Mouse (Mus musculus) adipocyte (in vitro differentiated cells): ENCODE measurements around the gene Teddm1b.
"Not testable (repeated sequence)": the region's sequence is repeated elsewhere in the genome, so short reads cannot be mapped to it uniquely, and the experiment has no call there.

Experiments
- DNase-seq: peaks from one replicate; pipeline ENCODE4 v3.0.0-alpha.2; 2016; ENCODE audit warnings: low spot score

Gene Teddm1b

GRCm38 (mm10) chr1:153874045-153874444 is at the start of gene Teddm1b:
Gene Teddm1b (plus strand): TSS chr1:153874345.
- DNase-seq = no peak

- peak; percentile 43 for DNase-seq
Measured at GRCm38 (mm10) chr1:153830746-153831145, 43.4 kb upstream of the Teddm1b start.

- no peak for DNase-seq
Measured at GRCm38 (mm10) chr1:153836036-153836435, 38.1 kb upstream of the Teddm1b start.

- DNase-seq = no peak
Measured at GRCm38 (mm10) chr1:153842121-153842740, 31.9 kb upstream of the Teddm1b start.

GRCm38 (mm10) chr1:153844042-153844441 is 30.1 kb upstream of the Teddm1b start, which contains the start of gene Rgsl1:
Gene Rgsl1 (minus strand): TSS chr1:153844142.
- no peak for DNase-seq

GRCm38 (mm10) chr1:153846420-153846819 is 27.7 kb upstream of the Teddm1b start:
- no peak for DNase-seq

GRCm38 (mm10) chr1:153846867-153847266 is 27.3 kb upstream of the Teddm1b start:
- peak; percentile 51 for DNase-seq

- not testable (repeated sequence) for DNase-seq
Measured at GRCm38 (mm10) chr1:153852696-153853095, 21.4 kb upstream of the Teddm1b start.

- DNase-seq = no peak
Measured at GRCm38 (mm10) chr1:153855946-153856345, 18.2 kb upstream of the Teddm1b start.

- DNase-seq = not testable (repeated sequence)
Measured at GRCm38 (mm10) chr1:153880391-153880790, 6.2 kb downstream of the Teddm1b start.

- DNase-seq = no peak
Measured at GRCm38 (mm10) chr1:153886024-153886633, 12.0 kb downstream of the Teddm1b start.

GRCm38 (mm10) chr1:153890121-153890520 is 16.0 kb downstream of the Teddm1b start:
- DNase-seq = no peak

GRCm38 (mm10) chr1:153891442-153891841 is 17.3 kb downstream of the Teddm1b start, which contains the start of gene Teddm1a:
Gene Teddm1a (plus strand): TSS chr1:153891742.
- no peak for DNase-seq

- peak; percentile 70 for DNase-seq
Measured at GRCm38 (mm10) chr1:153893746-153894145, 19.6 kb downstream of the Teddm1b start.

- peak; percentile 58 for DNase-seq
Measured at GRCm38 (mm10) chr1:153894201-153894893, 20.2 kb downstream of the Teddm1b start.

- peak; percentile 90 for DNase-seq
Measured at GRCm38 (mm10) chr1:153894979-153895378, 20.8 kb downstream of the Teddm1b start.

- no peak for DNase-seq
Measured at GRCm38 (mm10) chr1:153897196-153897595, 23.1 kb downstream of the Teddm1b start.

- no peak for DNase-seq
Measured at GRCm38 (mm10) chr1:153898989-153899730, 25.0 kb downstream of the Teddm1b start.

GRCm38 (mm10) chr1:153899731-153900380 is 25.7 kb downstream of the Teddm1b start, which contains the start of the genes Glul and Teddm2:
Gene Glul (plus strand): TSS chr1:153899944.
Gene Teddm2 (minus strand): TSS chr1:153900228.
- peak; percentile 94 for DNase-seq

GRCm38 (mm10) chr1:153900381-153900780 is 26.2 kb downstream of the Teddm1b start:
- DNase-seq = peak; percentile 46
